Mouse (Mus musculus) midbrain, embryonic 14.5 days (tissue): ENCODE measurements around the gene Lemd1. TPM values are rescaled to one million over a fixed set of nuclear protein-coding genes. Genes with fewer than 3 reads are reported as not detected.

Source experiments
- ATAC-seq: fragments of 200-750 bp; cut with Nextera tagmentation; 2 replicates; pipeline ENCODE4 v1.8.0; 2017; ENCODE audit warnings: moderate number of reproducible peaks, moderate library complexity; ENCODE audit not compliant: low FRiP score, low TSS enrichment
- DNase-seq: peaks from one replicate; pipeline ENCODE4 v3.0.0-alpha.2; 2015
- H3K27ac ChIP-seq: fragments of 300-500 bp; sonication (generic); replicated peaks from 2 replicates; pipeline ENCODE4 v1.5.1; 2014; ENCODE audit warnings: mild to moderate bottlenecking, low read depth, low read length, moderate library complexity
- H3K27me3 ChIP-seq: fragments of 300-500 bp; sonication (generic); 2 replicates; pipeline ENCODE4 v1.6.1; 2014; ENCODE audit warnings: low read length, control low read depth, mixed read lengths; ENCODE audit not compliant: control insufficient read depth, insufficient read depth
- H3K36me3 ChIP-seq: fragments of 300-500 bp; sonication (generic); 2 replicates; pipeline ENCODE4 v1.6.1; 2014; ENCODE audit warnings: low read length, control low read depth; ENCODE audit not compliant: control insufficient read depth, insufficient read depth
- H3K4me1 ChIP-seq: fragments of 300-500 bp; sonication (generic); 2 replicates; pipeline ENCODE4 v1.6.1; 2014; ENCODE audit warnings: mild to moderate bottlenecking, antibody characterized with exemption, low read length, control low read depth; ENCODE audit not compliant: control insufficient read depth, insufficient read depth
- H3K4me2 ChIP-seq: fragments of 300-500 bp; sonication (generic); 2 replicates; pipeline ENCODE4 v1.6.1; 2014; ENCODE audit warnings: mild to moderate bottlenecking, low read length, moderate library complexity
- H3K4me3 ChIP-seq: fragments of 300-500 bp; sonication (generic); replicated peaks from 2 replicates; pipeline ENCODE4 v1.5.1; 2014; ENCODE audit warnings: low read depth, low read length
- H3K9ac ChIP-seq: fragments of 300-500 bp; sonication (generic); replicated peaks from 2 replicates; pipeline ENCODE4 v1.6.1; 2014; ENCODE audit warnings: mild to moderate bottlenecking, low read length, moderate library complexity
- H3K9me3 ChIP-seq: fragments of 300-500 bp; sonication (generic); 2 replicates; pipeline ENCODE4 v1.6.1; 2016; ENCODE audit warnings: low read length, control low read depth, mixed read lengths; ENCODE audit not compliant: control insufficient read depth
- WGBS: fragments of 180-500 bp; shearing (Covaris S2); extraction: QIAGEN DNeasy Blood & Tissue Kit; methylation state at CpG from one replicate; pipeline ENCODE4 v1.1.7; 2014; 5-methylcytosine and 5-hydroxymethylcytosine counted together
- polyA plus RNA-seq: library from polyadenylated mRNA; unstranded; fragments of >200 nt; fragmentation: Nextera tagmentation; extraction: Ambion mirVana; gene quantifications from 2 replicates; pipeline ENCODE4 v1.2.1, GENCODE M21; 2014

The Lemd1 gene
- polyA plus RNA-seq, 1 experiment from 2014 or later, result 23.2 TPM

- ATAC-seq (no peak), DNase-seq (no peak)
- WGBS, result 46% methylated on average over 3 of the region's 3 CpGs
- Histone ChIP-seq H3K27me3 (no peaks in the 10 kb centered on the region), H3K4me1 (peaks cover 75% of the 10 kb centered on the region), H3K9ac (peak overlapping the region; percentile 30; the same call in 1 of the 2 replicates), H3K9me3 (no peaks in the 10 kb centered on the region), H3K36me3 (0 out of 2 replicates have a peak, but pooled peaks cover 9% of the 10 kb centered on the region), H3K4me2 (peak overlapping the region; percentile 88), H3K27ac (peak overlapping the region; percentile 49; the same call in 1 of the 2 replicates), H3K4me3 (no peak overlapping the region; the same call in 1 of the 2 replicates)
Observed at GRCm38 (mm10) chr1:132194624-132195023, 3.4 kb downstream of the Lemd1 start.

GRCm38 (mm10) chr1:132195100-132195499, 3.9 kb downstream of the Lemd1 start:
- H3K9ac ChIP-seq, result peak overlapping the region; percentile 30; the same call in 1 of the 2 replicates
- H3K36me3 ChIP-seq, result 0 out of 2 replicates have a peak, but pooled peaks cover 9% of the 10 kb centered on the region
- peak overlapping the region; percentile 49 for H3K27ac ChIP-seq
- WGBS, result 30% methylated on average over 9 of the region's 9 CpGs
- DNase-seq, result no peak
- H3K4me1 ChIP-seq, result peaks cover 80% of the 10 kb centered on the region
- H3K27me3 ChIP-seq, result no peaks in the 10 kb centered on the region
- no peak overlapping the region for H3K4me3 ChIP-seq
- H3K4me2 ChIP-seq, result peak overlapping the region; percentile 88
- no peak for ATAC-seq
- no peaks in the 10 kb centered on the region for H3K9me3 ChIP-seq

GRCm38 (mm10) chr1:132195681-132196080, 4.5 kb downstream of the Lemd1 start:
- Histone ChIP-seq H3K27ac (peak overlapping the region; percentile 49), H3K4me2 (peak overlapping the region; percentile 88), H3K4me1 (peaks cover 86% of the 10 kb centered on the region), H3K27me3 (no peaks in the 10 kb centered on the region), H3K9me3 (no peaks in the 10 kb centered on the region), H3K9ac (peak overlapping the region; percentile 30), H3K4me3 (0 out of 2 replicates have a peak overlapping the region, but pooled peaks have one; percentile 10), H3K36me3 (0 out of 2 replicates have a peak, but pooled peaks cover 9% of the 10 kb centered on the region)
- ATAC-seq, result no peak
- 30% methylated on average over 5 of the region's 5 CpGs for WGBS
- DNase-seq, result no peak

- ATAC-seq (no peak), DNase-seq (peak; percentile 46)
- H3K9me3 ChIP-seq, result no peaks in the 10 kb centered on the region
- H3K4me1 ChIP-seq, result peaks cover 93% of the 10 kb centered on the region
- peak overlapping the region; percentile 30; the same call in 1 of the 2 replicates for H3K9ac ChIP-seq
- peak overlapping the region; percentile 88 for H3K4me2 ChIP-seq
- 7% methylated on average over 7 of the region's 7 CpGs for WGBS
- peak overlapping the region; percentile 49 for H3K27ac ChIP-seq
- H3K27me3 ChIP-seq, result no peaks in the 10 kb centered on the region
- H3K36me3 ChIP-seq, result 0 out of 2 replicates have a peak, but pooled peaks cover 9% of the 10 kb centered on the region
- 0 out of 2 replicates have a peak overlapping the region, but pooled peaks have one; percentile 10 for H3K4me3 ChIP-seq
Observed at GRCm38 (mm10) chr1:132196337-132196736, 5.1 kb downstream of the Lemd1 start.

- H3K4me2 ChIP-seq, result peak overlapping the region; percentile 88
- H3K27me3 ChIP-seq, result no peaks in the 10 kb centered on the region
- H3K9ac ChIP-seq, result 0 out of 2 replicates have a peak overlapping the region, but pooled peaks have one; percentile 6
- H3K9me3 ChIP-seq, result no peaks in the 10 kb centered on the region
- DNase-seq, result peak; percentile 60
- under 1% methylated on average over 9 of the region's 9 CpGs for WGBS
- no peak overlapping the region for H3K4me3 ChIP-seq
- H3K27ac ChIP-seq, result peak overlapping the region; percentile 86
- 0 out of 2 replicates have a peak, but pooled peaks cover 9% of the 10 kb centered on the region for H3K36me3 ChIP-seq
- H3K4me1 ChIP-seq, result peaks cover 100% of the 10 kb centered on the region
- no peak for ATAC-seq
Observed at GRCm38 (mm10) chr1:132197666-132198065, 6.4 kb downstream of the Lemd1 start.

GRCm38 (mm10) chr1:132198401-132199071, 7.3 kb downstream of the Lemd1 start:
- Histone ChIP-seq H3K27ac (peak overlapping the region; percentile 86), H3K4me3 (no peak overlapping the region), H3K4me1 (peaks cover 96% of the 10 kb centered on the region), H3K9ac (no peak overlapping the region), H3K9me3 (no peaks in the 10 kb centered on the region), H3K4me2 (peak overlapping the region; percentile 88), H3K27me3 (no peaks in the 10 kb centered on the region), H3K36me3 (0 out of 2 replicates have a peak, but pooled peaks cover 9% of the 10 kb centered on the region)
- no peak for ATAC-seq
- DNase-seq, result no peak
- WGBS, result 79% methylated on average over 16 of the region's 16 CpGs

GRCm38 (mm10) chr1:132199244-132199643, 8.0 kb downstream of the Lemd1 start:
- WGBS, result 59% methylated on average over 6 of the region's 6 CpGs
- no peak for ATAC-seq
- H3K4me1 ChIP-seq, result peaks cover 89% of the 10 kb centered on the region
- H3K9ac ChIP-seq, result no peak overlapping the region; the same call in 1 of the 2 replicates
- H3K27me3 ChIP-seq, result no peaks in the 10 kb centered on the region
- H3K27ac ChIP-seq, result peak overlapping the region; percentile 86
- no peak overlapping the region for H3K4me3 ChIP-seq
- H3K4me2 ChIP-seq, result no peak overlapping the region
- 0 out of 2 replicates have a peak, but pooled peaks cover 9% of the 10 kb centered on the region for H3K36me3 ChIP-seq
- H3K9me3 ChIP-seq, result no peaks in the 10 kb centered on the region
- DNase-seq, result peak; percentile 15

- Histone ChIP-seq H3K27me3 (no peaks in the 10 kb centered on the region), H3K9ac (peak overlapping the region; percentile 43), H3K27ac (peak overlapping the region; percentile 86), H3K36me3 (0 out of 2 replicates have a peak, but pooled peaks cover 15% of the 10 kb centered on the region), H3K9me3 (no peaks in the 10 kb centered on the region), H3K4me1 (peaks cover 82% of the 10 kb centered on the region), H3K4me2 (peak overlapping the region; percentile 48), H3K4me3 (peak overlapping the region; percentile 11; the same call in 1 of the 2 replicates)
- 3% methylated on average over 12 of the region's 12 CpGs for WGBS
- DNase-seq (peak; percentile 70), ATAC-seq (no peak)
Observed at GRCm38 (mm10) chr1:132199934-132200333, 8.7 kb downstream of the Lemd1 start.
